Mouse (Mus musculus) thymus, adult 2 months (tissue): ENCODE data around the gene Cckar. TPM values are rescaled to one million over a fixed set of nuclear protein-coding genes. Genes with fewer than 3 reads are reported as not detected.

Source experiments
- DNase-seq: peaks from one replicate; pipeline ENCODE4 v3.0.0; 2021
- H3K27ac ChIP-seq: fragments of 200-500 bp; 2 replicates; pipeline ENCODE4 v1.5.1; 2012; ENCODE audit warnings: low read length, control low read depth; ENCODE audit not compliant: control insufficient read depth, insufficient read depth
- H3K27me3 ChIP-seq: fragments of 200-500 bp; 2 replicates; pipeline ENCODE4 v1.6.1; 2012; ENCODE audit warnings: mild to moderate bottlenecking, low read length, moderate library complexity, mixed read lengths; ENCODE audit not compliant: control insufficient read depth, insufficient read depth
- H3K36me3 ChIP-seq: fragments of 200-500 bp; 2 replicates; pipeline ENCODE4 v1.6.1; 2012; ENCODE audit warnings: mild to moderate bottlenecking, low read length, moderate library complexity; ENCODE audit not compliant: control insufficient read depth, insufficient read depth
- H3K4me1 ChIP-seq: fragments of 200-500 bp; replicated peaks from 2 replicates; pipeline ENCODE4 v1.6.1; 2012; ENCODE audit warnings: low read length; ENCODE audit not compliant: control insufficient read depth, insufficient read depth
- H3K4me3 ChIP-seq: fragments of 200-500 bp; 2 replicates; pipeline ENCODE4 v1.5.1; 2012; ENCODE audit warnings: mild to moderate bottlenecking, low read length, control low read depth, moderate library complexity; ENCODE audit not compliant: control insufficient read depth, insufficient read depth
- CTCF ChIP-seq: fragments of 200-500 bp; IDR thresholded peaks from 2 replicates; pipeline ENCODE4 v1.5.1; 2012; ENCODE audit warnings: mild to moderate bottlenecking, control low read depth, low read length, moderate library complexity, borderline replicate concordance; ENCODE audit not compliant: control insufficient read depth, poor library complexity, insufficient read depth; ENCODE audit errors: extremely low read depth
- POLR2A ChIP-seq: fragments of 200-500 bp; IDR thresholded peaks from 2 replicates; pipeline ENCODE4 v1.6.1; 2012; ENCODE audit warnings: mild to moderate bottlenecking, low read length, control low read depth, moderate library complexity; ENCODE audit not compliant: control insufficient read depth, poor library complexity, insufficient read depth; ENCODE audit errors: extremely low read depth
- WGBS: fragments of 180-500 bp; shearing (Covaris S2); methylation state at CpG from one replicate; pipeline ENCODE4 v1.1.7; 2018; 5-methylcytosine and 5-hydroxymethylcytosine counted together
- polyA plus RNA-seq: library from polyadenylated mRNA; depleted of rRNA; stranded (reverse); fragments of >200 nt; gene quantifications from 2 replicates; pipeline ENCODE4 v1.2.3, GENCODE M21; 2012

Cckar gene
- polyA plus RNA-seq, 1 experiment = 0.28 TPM

- Histone ChIP-seq H3K36me3 (no peaks in the 10 kb centered on the region), H3K27me3 (no peaks in the 10 kb centered on the region), H3K4me3 (no peak overlapping the region), H3K27ac (no peak overlapping the region), H3K4me1 (no peaks in the 10 kb centered on the region)
- 92% methylated on average over 3 of the region's 3 CpGs for WGBS
- TF ChIP-seq POLR2A (no peak), CTCF (no peak)
- no peak for DNase-seq
Measured at GRCm38 (mm10) chr5:53691577-53691976, 15.9 kb downstream of the Cckar start.

DNA sequence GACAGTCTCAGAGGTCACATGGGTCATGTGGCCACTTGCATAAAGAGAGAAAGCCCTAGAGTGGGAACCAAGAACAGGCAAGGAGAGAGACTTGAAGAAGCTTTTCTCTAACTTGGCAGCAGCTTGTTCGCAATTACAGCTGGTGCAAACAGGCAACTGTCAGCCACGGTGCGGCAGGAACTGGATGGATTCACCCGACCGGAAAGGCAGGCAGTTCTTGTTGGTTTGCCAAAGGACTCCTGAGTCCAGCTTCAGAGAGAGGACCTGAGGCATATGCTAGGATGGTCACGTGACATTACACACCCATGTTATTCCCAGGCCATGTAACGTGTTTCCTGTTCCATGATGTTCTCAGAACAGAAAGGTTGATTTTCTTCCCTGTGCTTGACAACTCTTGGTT is 19.2 kb downstream of the Cckar start:
- H3K36me3 ChIP-seq = no peaks in the 10 kb centered on the region
- TF ChIP-seq POLR2A (no peak), CTCF (no peak)
- 92% methylated on average over 7 of the region's 7 CpGs for whole genome bisulfite sequencing
- H3K27ac ChIP-seq = no peak overlapping the region
- no peak for DNase-seq
- H3K4me1 ChIP-seq = no peaks in the 10 kb centered on the region
- H3K4me3 ChIP-seq = no peak overlapping the region
- H3K27me3 ChIP-seq = no peaks in the 10 kb centered on the region

GRCm38 (mm10) chr5:53686379-53686778 is 21.1 kb downstream of the Cckar start:
- TF ChIP-seq CTCF (no peak), POLR2A (no peak)
- H3K4me3 ChIP-seq = no peak overlapping the region
- no peak for DNase-seq
- no peak overlapping the region for H3K27ac ChIP-seq
- no peaks in the 10 kb centered on the region for H3K27me3 ChIP-seq
- WGBS = 100% methylated on average over 2 of the region's 2 CpGs
- H3K36me3 ChIP-seq = no peaks in the 10 kb centered on the region
- no peaks in the 10 kb centered on the region for H3K4me1 ChIP-seq

GRCm38 (mm10) chr5:53685623-53686022 is 21.9 kb downstream of the Cckar start:
- Histone ChIP-seq H3K27me3 (no peaks in the 10 kb centered on the region), H3K4me1 (no peaks in the 10 kb centered on the region), H3K36me3 (no peaks in the 10 kb centered on the region), H3K27ac (no peak overlapping the region), H3K4me3 (no peak overlapping the region)
- DNase-seq = no peak
- 57% methylated on average over 4 of the region's 4 CpGs for WGBS
- no peak for TF ChIP-seq POLR2A
- no peak for TF ChIP-seq CTCF

GRCm38 (mm10) chr5:53684417-53684816 is 23.1 kb downstream of the Cckar start:
- Histone ChIP-seq H3K4me3 (no peak overlapping the region), H3K27ac (no peak overlapping the region), H3K4me1 (no peaks in the 10 kb centered on the region), H3K27me3 (no peaks in the 10 kb centered on the region), H3K36me3 (no peaks in the 10 kb centered on the region)
- WGBS = 95% methylated on average over 1 of the region's 1 CpGs
- TF ChIP-seq CTCF (no peak), POLR2A (no peak)
- DNase-seq = no peak

DNA sequence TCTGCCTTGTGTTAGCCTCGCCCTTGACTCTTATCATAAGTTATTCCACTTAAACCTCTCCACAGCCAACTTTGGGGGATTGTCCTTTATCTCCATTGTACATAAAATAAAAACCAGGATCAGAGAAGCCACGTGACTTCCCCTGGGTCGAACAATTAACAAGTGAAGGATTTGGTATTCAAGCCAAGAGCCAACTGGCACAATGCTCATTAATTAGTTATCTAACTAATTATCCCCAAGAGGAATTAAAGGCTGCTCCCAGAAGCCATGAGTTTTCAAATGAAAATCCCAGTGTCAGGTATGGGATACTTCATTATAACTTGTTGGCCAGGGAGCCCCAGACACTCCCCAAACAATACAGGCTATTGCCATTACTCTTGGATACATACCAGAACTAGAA is 23.6 kb downstream of the Cckar start:
- Histone ChIP-seq H3K4me1 (no peaks in the 10 kb centered on the region), H3K4me3 (no peak overlapping the region), H3K27me3 (no peaks in the 10 kb centered on the region), H3K27ac (no peak overlapping the region), H3K36me3 (no peaks in the 10 kb centered on the region)
- TF ChIP-seq POLR2A (no peak), CTCF (no peak)
- 95% methylated on average over 3 of the region's 3 CpGs for WGBS
- DNase-seq = no peak

- H3K4me1 ChIP-seq = no peaks in the 10 kb centered on the region
- no peak overlapping the region for H3K27ac ChIP-seq
- TF ChIP-seq POLR2A (no peak), CTCF (no peak)
- H3K27me3 ChIP-seq = no peaks in the 10 kb centered on the region
- no peak overlapping the region for H3K4me3 ChIP-seq
- no peak for DNase-seq
- WGBS = 75% methylated on average over 6 of the region's 6 CpGs
- no peaks in the 10 kb centered on the region for H3K36me3 ChIP-seq
Measured at GRCm38 (mm10) chr5:53679651-53680050, 27.9 kb downstream of the Cckar start.

- TF ChIP-seq POLR2A = no peak
- no peak for TF ChIP-seq CTCF
- no peaks in the 10 kb centered on the region for H3K36me3 ChIP-seq
- no peak overlapping the region for H3K4me3 ChIP-seq
- H3K27me3 ChIP-seq = no peaks in the 10 kb centered on the region
- H3K4me1 ChIP-seq = no peaks in the 10 kb centered on the region
- no peak for DNase-seq
- H3K27ac ChIP-seq = no peak overlapping the region
- 62% methylated on average over 13 of the region's 13 CpGs for WGBS
Measured at GRCm38 (mm10) chr5:53678036-53678767, 29.3 kb downstream of the Cckar start.
